Mouse (Mus musculus): ENCODE measurements around the gene Lrfn2. TPM values are rescaled to one million over a fixed set of nuclear protein-coding genes. Genes with fewer than 3 reads are reported as not detected.

Lrfn2 gene
- polyA plus RNA-seq (2015; fragmentation: Nextera tagmentation; extraction: Ambion mirVana) = 0.41 and 0.44 TPM in 2 replicates

GRCm38 (mm10) chr17:48931621-48932405 is at the start of gene Lrfn2:
Gene Lrfn2 (plus strand): TSS chr17:48932379.
- Histone ChIP-seq H3K27me3 (ENCODE audit: control insufficient read depth, insufficient read depth, low read length) (peaks cover 6% of the 10 kb centered on the region; the same call in 1 of the 2 replicates), H3K4me3 (ENCODE audit: low read depth, low read length) (peak within 1 kb of the TSS; percentile 47), H3K36me3 (ENCODE audit: control insufficient read depth, insufficient read depth, low read length) (no peaks in the 10 kb centered on the region), H3K4me2 (replicated peaks; ENCODE audit: low read depth) (peak within 1 kb of the TSS; percentile 90), H3K9ac (ENCODE audit: low read length) (peak within 1 kb of the TSS; percentile 60), H3K27ac (replicated peaks) (no peak within 1 kb of the TSS), H3K4me1 (replicated peaks; ENCODE audit: control insufficient read depth, insufficient read depth) (no peaks in the 10 kb centered on the region), H3K9me3 (ENCODE audit: control insufficient read depth, low read length) (no peaks in the 10 kb centered on the region)
- TF ChIP-seq EP300 (optimal IDR thresholded peaks at IDR 0.05) (no peak), CTCF (IDR thresholded peaks at IDR 0.05; ENCODE audit: low read depth) (peak; percentile 86)
- DNase-seq (ENCODE audit: low spot score) (peak; percentile 81), ATAC-seq (ENCODE audit: low FRiP score, low TSS enrichment) (peak; percentile 91)
- under 1% methylated on average over 53 of the region's 56 CpGs for WGBS

DNA sequence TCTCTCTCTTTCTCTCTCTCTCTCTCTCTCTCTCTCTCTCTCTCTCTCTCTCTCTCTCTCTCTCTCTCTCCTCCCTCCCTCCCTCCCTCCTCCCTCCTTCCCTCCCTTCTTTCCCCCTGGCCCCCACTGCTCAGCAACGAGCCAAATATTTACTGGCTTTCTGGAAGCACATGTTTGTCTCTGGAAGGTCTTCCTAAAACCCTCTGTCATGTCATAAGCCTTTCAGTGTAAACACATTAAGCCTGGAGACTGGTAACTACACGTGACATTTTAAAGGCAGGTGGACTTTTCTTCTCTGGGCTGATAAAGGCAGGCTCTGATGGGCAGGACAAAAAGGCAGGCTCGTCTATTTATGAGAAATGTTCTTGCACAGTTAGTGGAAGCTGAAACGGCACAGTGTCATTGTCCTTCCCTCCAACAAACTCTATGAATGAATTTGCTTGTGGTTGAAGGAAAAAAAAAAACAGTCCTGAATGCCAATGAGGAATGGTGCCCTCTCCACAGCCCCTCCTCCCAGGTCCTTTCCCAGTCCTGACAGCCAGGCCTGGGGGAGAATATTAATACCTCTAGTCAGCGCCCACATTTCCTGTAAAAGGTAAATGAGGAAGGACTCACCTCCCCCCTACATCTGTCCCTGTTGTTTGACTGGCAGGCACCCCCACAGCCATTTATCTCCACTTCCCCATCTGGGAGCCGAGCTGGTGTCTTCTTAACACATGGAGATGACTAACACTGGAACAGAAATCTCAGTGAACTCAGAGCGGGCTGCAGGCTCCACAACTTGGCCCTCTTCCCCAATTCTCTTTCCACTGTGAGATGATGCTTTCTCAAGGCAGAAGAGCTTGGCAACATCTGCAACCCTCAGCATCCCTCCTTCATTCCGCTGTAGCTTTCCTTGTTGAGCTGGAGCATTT is 44.5 kb upstream of the Lrfn2 start:
- Histone ChIP-seq H3K36me3 (ENCODE audit: control insufficient read depth, insufficient read depth, low read length) (no peaks in the 10 kb centered on the region), H3K4me3 (ENCODE audit: low read depth, low read length) (no peak overlapping the region), H3K27me3 (ENCODE audit: control insufficient read depth, insufficient read depth, low read length) (no peaks in the 10 kb centered on the region), H3K27ac (replicated peaks) (no peak overlapping the region), H3K4me2 (replicated peaks; ENCODE audit: low read depth) (no peak overlapping the region), H3K4me1 (replicated peaks; ENCODE audit: control insufficient read depth, insufficient read depth) (no peaks in the 10 kb centered on the region), H3K9me3 (ENCODE audit: control insufficient read depth, low read length) (no peaks in the 10 kb centered on the region), H3K9ac (ENCODE audit: low read length) (no peak overlapping the region)
- no peak for DNase-seq (ENCODE audit: low spot score)
- ATAC-seq (ENCODE audit: low FRiP score, low TSS enrichment) = no peak
- TF ChIP-seq CTCF (IDR thresholded peaks at IDR 0.05; ENCODE audit: low read depth) = no peak
- TF ChIP-seq EP300 (optimal IDR thresholded peaks at IDR 0.05) = no peak
- 25% methylated on average over 8 of the region's 8 CpGs for WGBS

- H3K9me3 ChIP-seq (ENCODE audit: control insufficient read depth, low read length) = no peaks in the 10 kb centered on the region
- no peak overlapping the region for H3K27ac ChIP-seq (replicated peaks)
- WGBS = 43% methylated on average over 4 of the region's 4 CpGs
- no peaks in the 10 kb centered on the region for H3K27me3 ChIP-seq (ENCODE audit: control insufficient read depth, insufficient read depth, low read length)
- ATAC-seq (ENCODE audit: low FRiP score, low TSS enrichment) (no peak), DNase-seq (ENCODE audit: low spot score) (no peak)
- H3K4me1 ChIP-seq (replicated peaks; ENCODE audit: control insufficient read depth, insufficient read depth) = no peaks in the 10 kb centered on the region
- H3K9ac ChIP-seq (ENCODE audit: low read length) = no peak overlapping the region
- H3K4me3 ChIP-seq (ENCODE audit: low read depth, low read length) = no peak overlapping the region
- TF ChIP-seq CTCF (IDR thresholded peaks at IDR 0.05; ENCODE audit: low read depth) = no peak
- H3K36me3 ChIP-seq (ENCODE audit: control insufficient read depth, insufficient read depth, low read length) = no peaks in the 10 kb centered on the region
- H3K4me2 ChIP-seq (replicated peaks; ENCODE audit: low read depth) = no peak overlapping the region
Observed at GRCm38 (mm10) chr17:48905286-48906040, 26.7 kb upstream of the Lrfn2 start.

DNA sequence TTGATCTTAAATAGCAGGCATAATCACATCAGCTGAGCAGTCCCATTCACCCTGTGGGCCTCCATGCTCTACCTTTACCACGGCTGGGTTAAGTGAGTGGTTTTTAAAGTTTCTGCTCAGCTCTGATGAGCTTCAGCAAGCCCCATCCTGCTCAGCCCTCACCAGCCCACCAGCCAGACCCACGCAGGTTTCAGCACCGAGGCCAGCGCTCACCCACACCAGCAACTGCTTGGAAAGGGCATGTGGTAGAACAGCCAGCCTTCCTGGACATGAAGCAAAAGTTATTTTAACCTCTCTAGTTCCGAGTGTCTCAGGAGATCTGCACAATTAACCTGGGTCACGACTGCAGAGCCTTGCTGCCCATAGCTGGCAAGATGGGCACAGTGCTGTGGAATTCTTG is 18.7 kb upstream of the Lrfn2 start:
- H3K4me1 ChIP-seq (replicated peaks; ENCODE audit: control insufficient read depth, insufficient read depth) = no peaks in the 10 kb centered on the region
- ATAC-seq (ENCODE audit: low FRiP score, low TSS enrichment) (no peak), DNase-seq (ENCODE audit: low spot score) (no peak)
- H3K4me3 ChIP-seq (ENCODE audit: low read depth, low read length) = no peak overlapping the region
- H3K36me3 ChIP-seq (ENCODE audit: control insufficient read depth, insufficient read depth, low read length) = no peaks in the 10 kb centered on the region
- no peak overlapping the region for H3K27ac ChIP-seq (replicated peaks)
- H3K27me3 ChIP-seq (ENCODE audit: control insufficient read depth, insufficient read depth, low read length) = no peaks in the 10 kb centered on the region
- no peaks in the 10 kb centered on the region for H3K9me3 ChIP-seq (ENCODE audit: control insufficient read depth, low read length)
- H3K4me2 ChIP-seq (replicated peaks; ENCODE audit: low read depth) = no peak overlapping the region
- WGBS = 36% methylated on average over 6 of the region's 6 CpGs
- no peak overlapping the region for H3K9ac ChIP-seq (ENCODE audit: low read length)
- TF ChIP-seq EP300 (optimal IDR thresholded peaks at IDR 0.05) (no peak), CTCF (IDR thresholded peaks at IDR 0.05; ENCODE audit: low read depth) (no peak)

- H3K27ac ChIP-seq (replicated peaks) = no peak overlapping the region
- H3K9ac ChIP-seq (ENCODE audit: low read length) = no peak overlapping the region
- H3K4me1 ChIP-seq (replicated peaks; ENCODE audit: control insufficient read depth, insufficient read depth) = no peaks in the 10 kb centered on the region
- TF ChIP-seq EP300 (optimal IDR thresholded peaks at IDR 0.05) = no peak
- no peak for TF ChIP-seq CTCF (IDR thresholded peaks at IDR 0.05; ENCODE audit: low read depth)
- ATAC-seq (ENCODE audit: low FRiP score, low TSS enrichment) (no peak), DNase-seq (ENCODE audit: low spot score) (peak; percentile 52)
- H3K4me3 ChIP-seq (ENCODE audit: low read depth, low read length) = no peak overlapping the region
- no peaks in the 10 kb centered on the region for H3K9me3 ChIP-seq (ENCODE audit: control insufficient read depth, low read length)
- no peaks in the 10 kb centered on the region for H3K27me3 ChIP-seq (ENCODE audit: control insufficient read depth, insufficient read depth, low read length)
- H3K4me2 ChIP-seq (replicated peaks; ENCODE audit: low read depth) = no peak overlapping the region
- WGBS = 10% methylated on average over 11 of the region's 11 CpGs
- no peaks in the 10 kb centered on the region for H3K36me3 ChIP-seq (ENCODE audit: control insufficient read depth, insufficient read depth, low read length)
Observed at GRCm38 (mm10) chr17:48917411-48917810, 14.8 kb upstream of the Lrfn2 start.

Measured in stomach, postnatal 0 days (tissue).